Mouse (Mus musculus) left cerebral cortex, adult 11 months (tissue): ENCODE measurements around the gene Lama4.

Experiments
- DNase-seq: peaks from one replicate; pipeline ENCODE4 v3.0.0; 2022; ENCODE audit warnings: low spot score

Gene Lama4

GRCm38 (mm10) chr10:39157321-39157720 is 192.0 kb downstream of the Lama4 start:
- no peak for DNase-seq

- no peak for DNase-seq
These were observed 193.0 kb downstream of the Lama4 start for GRCm38 (mm10) chr10:39158306-39158705.
